Mouse (Mus musculus) embryonic facial prominence, embryonic 10.5 days (tissue): ENCODE results near the gene Rhbdd2. TPM values are rescaled to one million over a fixed set of nuclear protein-coding genes. Genes with fewer than 3 reads are reported as not detected.

Source experiments
- DNase-seq: peaks from one replicate; pipeline ENCODE4 v3.0.0-alpha.2; 2017; ENCODE audit warnings: low spot score
- H3K27ac ChIP-seq: fragments of 300-500 bp; sonication (generic); replicated peaks from 2 replicates; pipeline ENCODE4 v1.5.1; 2016; ENCODE audit warnings: mild to moderate bottlenecking
- H3K27me3 ChIP-seq: fragments of 300-500 bp; sonication (generic); replicated peaks from 2 replicates; pipeline ENCODE4 v1.6.1; 2016; ENCODE audit warnings: low read depth, mild to moderate bottlenecking; ENCODE audit not compliant: poor library complexity, severe bottlenecking
- H3K36me3 ChIP-seq: fragments of 300-500 bp; sonication (generic); replicated peaks from 2 replicates; pipeline ENCODE4 v1.6.1; 2016; ENCODE audit warnings: mild to moderate bottlenecking, moderate library complexity
- H3K4me1 ChIP-seq: fragments of 300-500 bp; sonication (generic); 2 replicates; pipeline ENCODE4 v1.6.1; 2016
- H3K4me3 ChIP-seq: fragments of 300-500 bp; sonication (generic); 2 replicates; pipeline ENCODE4 v1.5.1; 2016; ENCODE audit warnings: mild to moderate bottlenecking, moderate library complexity
- H3K9me3 ChIP-seq: fragments of 300-500 bp; sonication (generic); 2 replicates; pipeline ENCODE4 v1.6.1; 2016; ENCODE audit warnings: mild to moderate bottlenecking
- WGBS: fragments of 180-500 bp; shearing (Covaris S2); methylation state at CpG from one replicate; pipeline ENCODE4 v1.1.7; 2016; 5-methylcytosine and 5-hydroxymethylcytosine counted together
- polyA plus RNA-seq: library from polyadenylated mRNA; unstranded; fragments of >200 nt; fragmentation: Nextera tagmentation; extraction: Ambion mirVana; gene quantifications from 2 replicates; pipeline ENCODE4 v1.2.1, GENCODE M21; 2016

Gene Rhbdd2
- polyA plus RNA-seq, 1 experiment from 2014 or later: 59.7 TPM

DNA sequence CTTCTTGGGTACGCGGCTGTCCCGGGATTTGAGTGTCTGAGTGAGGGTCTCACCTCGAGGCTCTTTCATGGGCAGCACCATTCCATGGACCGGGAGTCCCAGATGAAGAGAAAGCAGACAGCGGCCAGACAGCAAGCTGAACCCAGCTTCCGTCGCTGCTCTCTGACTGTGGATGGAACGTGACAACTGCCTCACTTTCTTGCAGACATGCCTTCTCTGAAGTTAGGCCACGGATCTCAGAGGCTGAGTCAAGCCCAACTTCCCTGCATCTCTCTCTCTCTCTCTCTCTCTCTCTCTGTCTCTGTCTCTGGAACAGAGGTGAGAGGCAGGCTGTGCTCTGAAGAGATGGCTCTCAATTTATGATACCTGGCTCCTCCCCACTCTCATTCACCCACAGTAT is 3.5 kb upstream of the Rhbdd2 start:
- Histone ChIP-seq H3K27me3 (no peaks in the 10 kb centered on the region), H3K36me3 (no peaks in the 10 kb centered on the region), H3K4me1 (peaks cover 9% of the 10 kb centered on the region), H3K27ac (no peak overlapping the region), H3K4me3 (no peak overlapping the region), H3K9me3 (no peaks in the 10 kb centered on the region; the same call in 1 of the 2 replicates)
- 50% methylated on average over 10 of the region's 10 CpGs for WGBS
- no peak for DNase-seq

DNA sequence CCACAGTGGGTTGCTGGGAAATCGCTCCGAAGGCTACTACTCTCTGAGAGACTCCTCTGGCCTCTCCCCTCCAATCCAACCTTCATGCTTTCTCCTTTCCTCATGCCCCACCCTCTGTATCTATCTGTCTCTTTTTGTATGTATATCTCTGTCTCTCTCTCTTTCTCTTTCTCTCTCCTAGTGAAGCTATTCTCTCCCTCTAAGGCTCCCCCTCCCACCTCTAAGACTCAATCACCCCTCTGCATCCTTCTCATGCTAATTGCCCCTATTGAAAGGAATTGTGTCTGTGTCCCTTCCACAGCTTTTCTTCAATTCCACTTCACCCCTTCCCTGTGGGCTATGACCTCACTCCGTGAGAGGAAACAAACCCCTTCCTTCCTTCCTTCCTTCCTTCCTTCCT is 3.0 kb upstream of the Rhbdd2 start:
- no peaks in the 10 kb centered on the region for H3K36me3 ChIP-seq
- H3K27me3 ChIP-seq: no peaks in the 10 kb centered on the region
- no peak overlapping the region for H3K27ac ChIP-seq
- no peak for DNase-seq
- H3K4me1 ChIP-seq: peaks cover 9% of the 10 kb centered on the region
- H3K4me3 ChIP-seq: no peak overlapping the region
- WGBS: 85% methylated on average over 3 of the region's 3 CpGs
- H3K9me3 ChIP-seq: no peaks in the 10 kb centered on the region; the same call in 1 of the 2 replicates

DNA sequence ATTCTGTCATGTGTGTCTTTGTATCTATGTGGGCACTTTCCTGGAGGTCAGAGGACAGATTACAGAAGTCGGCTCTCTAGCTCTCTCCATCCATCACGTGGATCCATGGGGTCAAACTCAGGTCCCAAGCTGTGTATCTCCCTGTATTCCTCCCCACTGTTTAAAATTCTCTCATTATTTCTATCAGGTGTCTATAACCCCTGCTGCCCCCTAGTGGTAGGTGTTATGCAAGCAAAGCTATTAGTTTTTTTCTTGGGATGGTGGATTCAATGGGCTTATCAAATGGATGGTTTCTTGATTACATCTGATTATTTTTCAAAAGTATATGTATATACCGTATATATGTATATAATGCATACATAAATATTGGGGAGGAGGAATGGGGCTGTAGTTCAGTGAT is 1.8 kb upstream of the Rhbdd2 start:
- H3K4me3 ChIP-seq: no peak overlapping the region
- H3K27me3 ChIP-seq: no peaks in the 10 kb centered on the region
- H3K36me3 ChIP-seq: peaks cover 8% of the 10 kb centered on the region
- H3K27ac ChIP-seq: no peak overlapping the region
- peaks cover 9% of the 10 kb centered on the region for H3K4me1 ChIP-seq
- H3K9me3 ChIP-seq: no peaks in the 10 kb centered on the region; the same call in 1 of the 2 replicates
- WGBS: 33% methylated on average over 3 of the region's 3 CpGs
- DNase-seq: peak; percentile 48

DNA sequence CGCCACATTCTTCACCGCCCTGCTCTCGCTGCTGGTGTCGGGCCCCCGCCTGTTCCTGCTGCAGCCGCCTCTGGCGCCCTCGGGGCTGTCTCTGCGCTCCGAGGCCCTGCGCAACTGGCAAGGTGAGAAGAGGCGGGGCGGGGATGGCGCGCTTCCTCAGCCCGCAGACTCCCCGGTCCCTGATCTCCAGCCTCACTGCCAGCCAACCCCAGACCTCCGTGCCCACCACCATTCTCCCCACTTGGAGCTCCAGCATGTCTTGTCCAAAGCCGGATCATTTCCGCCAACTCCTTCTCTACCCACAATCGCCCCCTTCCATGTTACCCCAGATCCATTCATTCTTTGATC is 353 bp downstream of the Rhbdd2 start:
- peaks cover 30% of the 10 kb centered on the region for H3K36me3 ChIP-seq
- H3K27me3 ChIP-seq: no peaks in the 10 kb centered on the region
- H3K9me3 ChIP-seq: no peaks in the 10 kb centered on the region; the same call in 1 of the 2 replicates
- DNase-seq: no peak
- H3K27ac ChIP-seq: peak overlapping the region; percentile 97
- under 1% methylated on average over 21 of the region's 21 CpGs for WGBS
- H3K4me3 ChIP-seq: peak overlapping the region; percentile 94
- H3K4me1 ChIP-seq: peaks cover 9% of the 10 kb centered on the region

DNA sequence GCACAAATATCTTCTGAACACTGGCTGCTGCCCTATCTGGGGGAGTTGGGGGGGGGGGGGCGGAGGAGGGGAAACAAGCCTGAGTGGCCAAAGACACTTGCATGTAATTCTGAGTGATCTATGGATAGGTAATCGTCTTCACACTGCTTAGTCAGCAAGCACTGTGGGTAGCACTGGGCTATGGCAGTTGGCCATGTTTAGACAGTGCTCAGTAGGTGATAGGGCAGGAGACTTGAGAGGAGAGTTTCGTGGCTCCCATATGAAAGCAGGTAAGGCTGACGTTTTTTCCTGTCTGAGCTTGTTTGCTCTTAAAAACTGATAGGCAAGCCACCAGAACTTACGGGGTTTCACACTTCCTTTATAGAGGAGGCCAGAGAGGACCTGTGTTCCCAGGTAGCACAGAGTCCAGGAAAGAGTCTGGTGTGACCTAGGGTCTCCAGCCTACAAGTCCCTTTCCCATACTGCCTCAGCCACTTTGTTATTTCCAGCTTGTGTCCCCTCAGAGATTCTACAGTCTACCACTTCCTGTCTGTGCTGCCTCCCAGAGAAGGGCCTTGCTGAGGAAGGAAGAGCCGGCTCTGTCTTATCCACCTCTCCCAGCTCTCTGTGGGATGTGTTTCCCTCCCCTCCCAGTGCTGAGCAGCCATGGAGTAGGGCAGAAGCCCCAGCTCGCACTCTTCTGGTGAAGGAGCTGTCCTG is 7.5 kb downstream of the Rhbdd2 start:
- no peak overlapping the region for H3K4me3 ChIP-seq
- no peaks in the 10 kb centered on the region for H3K4me1 ChIP-seq
- 86% methylated on average over 7 of the region's 7 CpGs for WGBS
- H3K9me3 ChIP-seq: no peaks in the 10 kb centered on the region
- H3K36me3 ChIP-seq: peaks cover 89% of the 10 kb centered on the region
- no peak overlapping the region for H3K27ac ChIP-seq
- no peaks in the 10 kb centered on the region for H3K27me3 ChIP-seq
- no peak for DNase-seq

DNA sequence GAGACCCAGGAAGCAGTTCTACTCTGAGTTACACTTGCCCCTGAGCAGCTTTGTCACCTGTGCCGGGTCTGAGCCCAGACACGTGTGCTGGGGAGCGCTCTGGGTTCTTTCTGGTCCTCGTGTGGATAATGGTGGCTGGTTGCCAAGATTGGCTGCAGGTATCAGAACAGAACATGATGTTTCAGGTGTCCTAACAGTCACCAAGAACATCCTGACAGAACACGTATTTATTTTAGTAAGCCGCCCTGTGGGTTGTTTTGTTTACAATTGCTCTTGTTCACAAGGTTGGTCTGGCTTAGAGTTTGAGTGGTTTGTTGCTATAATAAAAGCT is 8.0 kb downstream of the Rhbdd2 start:
- H3K27ac ChIP-seq: no peak overlapping the region
- H3K36me3 ChIP-seq: peaks cover 83% of the 10 kb centered on the region
- no peak overlapping the region for H3K4me3 ChIP-seq
- H3K27me3 ChIP-seq: no peaks in the 10 kb centered on the region
- H3K9me3 ChIP-seq: no peaks in the 10 kb centered on the region
- 92% methylated on average over 6 of the region's 6 CpGs for WGBS
- no peaks in the 10 kb centered on the region for H3K4me1 ChIP-seq
- no peak for DNase-seq

DNA sequence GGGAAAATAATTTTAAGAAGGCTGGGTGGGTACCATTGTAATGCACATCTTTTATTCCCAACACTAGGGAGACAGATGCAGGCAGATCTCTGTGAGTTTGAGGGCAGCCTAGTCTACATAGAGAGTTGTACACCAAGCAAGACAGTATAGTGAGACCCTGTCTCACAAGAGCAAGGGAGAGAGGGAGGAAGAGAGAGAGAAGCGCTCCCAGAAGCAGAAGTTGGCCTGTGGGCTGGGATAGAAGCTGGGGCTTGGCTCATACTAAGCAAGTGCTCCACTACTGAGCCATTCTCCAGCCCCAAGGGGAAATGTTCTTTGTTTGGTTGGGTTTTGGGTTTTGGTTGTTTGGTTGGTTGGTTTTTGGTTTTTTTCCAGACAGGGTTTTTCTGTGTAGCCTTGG is 8.6 kb downstream of the Rhbdd2 start:
- 0 out of 2 replicates have a peak, but pooled peaks cover 3% of the 10 kb centered on the region for H3K4me1 ChIP-seq
- no peak for DNase-seq
- H3K27ac ChIP-seq: no peak overlapping the region
- WGBS: 92% methylated on average over 1 of the region's 1 CpGs
- H3K9me3 ChIP-seq: no peaks in the 10 kb centered on the region
- no peak overlapping the region for H3K4me3 ChIP-seq
- no peaks in the 10 kb centered on the region for H3K27me3 ChIP-seq
- H3K36me3 ChIP-seq: peaks cover 77% of the 10 kb centered on the region

DNA sequence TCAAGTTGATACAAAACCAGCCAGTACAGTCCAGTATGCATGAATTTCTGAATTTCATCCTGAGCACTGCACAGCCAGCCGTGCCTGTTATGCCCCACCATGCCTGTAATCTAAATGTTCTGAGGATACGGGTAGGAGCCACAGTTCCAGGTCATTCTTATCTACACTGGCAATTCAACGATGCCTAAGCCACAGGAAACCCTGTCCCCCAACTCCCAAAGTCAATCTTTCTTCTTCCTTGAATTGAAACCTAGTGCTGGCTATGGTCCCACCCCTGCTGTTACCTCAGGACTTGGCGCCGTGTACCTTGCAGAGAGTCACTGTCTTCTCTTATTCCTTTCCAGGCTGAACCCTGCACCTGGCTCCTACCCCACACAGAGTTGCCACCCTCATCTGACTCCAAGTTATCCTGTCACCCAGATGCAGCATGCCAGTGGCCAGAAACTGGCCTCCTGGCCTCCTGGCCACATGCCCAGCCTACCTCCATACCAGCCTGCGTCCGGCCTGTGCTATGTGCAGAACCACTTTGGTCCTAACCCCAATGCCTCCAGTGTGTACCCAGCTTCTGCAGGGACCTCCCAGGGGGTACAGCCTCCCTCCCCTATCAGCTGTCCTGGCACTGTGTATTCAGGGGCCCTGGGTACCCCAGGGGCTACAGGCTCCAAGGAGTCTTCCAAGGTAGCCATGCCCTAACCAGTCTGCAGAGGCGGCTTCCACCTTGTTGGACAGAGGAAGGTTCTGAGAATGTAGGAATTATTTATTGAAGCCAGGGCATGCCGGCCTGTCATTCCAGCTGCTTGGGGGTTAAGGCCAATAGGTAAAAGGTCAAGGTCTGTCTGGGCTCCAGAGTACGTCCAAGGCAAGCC is 10.5 kb downstream of the Rhbdd2 start:
- H3K27me3 ChIP-seq: no peaks in the 10 kb centered on the region

DNA sequence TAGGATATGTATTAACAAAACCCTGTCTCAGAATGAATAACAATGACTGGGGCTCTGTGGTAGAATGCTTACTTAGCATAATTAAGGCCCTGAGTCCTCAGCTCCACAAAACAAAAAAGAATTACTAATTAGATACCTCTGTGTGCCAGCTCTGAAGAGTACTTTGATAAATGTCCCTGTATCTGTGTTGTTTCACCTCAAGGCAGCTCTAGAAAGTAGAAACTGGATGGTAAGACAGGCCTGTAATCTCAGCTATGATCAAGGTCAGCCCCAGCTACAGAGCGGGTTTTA is 11.1 kb downstream of the Rhbdd2 start:
- H3K4me1 ChIP-seq: 0 out of 2 replicates have a peak, but pooled peaks cover 3% of the 10 kb centered on the region
- H3K27me3 ChIP-seq: no peaks in the 10 kb centered on the region
- no peak for DNase-seq
- H3K4me3 ChIP-seq: no peak overlapping the region
- no peak overlapping the region for H3K27ac ChIP-seq
- H3K36me3 ChIP-seq: peaks cover 53% of the 10 kb centered on the region
- WGBS: 91% methylated on average over 1 of the region's 1 CpGs
- no peaks in the 10 kb centered on the region for H3K9me3 ChIP-seq

More for the DNA sequence above, 10.5 kb downstream of the Rhbdd2 start:
- WGBS: 82% methylated on average over 10 of the region's 10 CpGs
- 0 out of 2 replicates have a peak, but pooled peaks cover 3% of the 10 kb centered on the region for H3K4me1 ChIP-seq
- no peak overlapping the region for H3K4me3 ChIP-seq
- DNase-seq: no peak
- peaks cover 58% of the 10 kb centered on the region for H3K36me3 ChIP-seq
- no peaks in the 10 kb centered on the region for H3K9me3 ChIP-seq
- no peak overlapping the region for H3K27ac ChIP-seq

DNA sequence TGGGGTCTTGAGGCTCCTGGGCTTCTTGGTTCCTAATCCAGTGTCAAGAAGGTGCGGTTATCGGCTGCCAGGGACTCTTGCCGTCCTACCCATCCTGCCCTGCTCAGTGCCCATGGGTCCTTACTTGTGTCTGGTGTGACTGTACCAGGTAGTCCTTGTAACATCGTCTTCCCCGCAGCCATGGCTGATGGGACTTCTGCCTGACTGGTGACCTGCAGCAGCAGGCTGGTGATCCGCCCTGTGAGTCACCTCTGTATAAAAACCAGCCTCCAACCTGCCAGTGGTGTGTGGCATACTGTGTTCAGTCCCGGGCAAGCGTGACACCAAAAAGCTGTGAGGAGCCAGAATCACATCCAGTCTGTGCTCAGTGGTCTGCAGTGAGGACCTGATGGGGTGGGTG is 11.5 kb downstream of the Rhbdd2 start:
- Histone ChIP-seq H3K4me1 (0 out of 2 replicates have a peak, but pooled peaks cover 3% of the 10 kb centered on the region), H3K27me3 (no peaks in the 10 kb centered on the region), H3K36me3 (peaks cover 49% of the 10 kb centered on the region), H3K9me3 (no peaks in the 10 kb centered on the region), H3K4me3 (no peak overlapping the region), H3K27ac (no peak overlapping the region)
- whole genome bisulfite sequencing: 96% methylated on average over 8 of the region's 8 CpGs
- no peak for DNase-seq

DNA sequence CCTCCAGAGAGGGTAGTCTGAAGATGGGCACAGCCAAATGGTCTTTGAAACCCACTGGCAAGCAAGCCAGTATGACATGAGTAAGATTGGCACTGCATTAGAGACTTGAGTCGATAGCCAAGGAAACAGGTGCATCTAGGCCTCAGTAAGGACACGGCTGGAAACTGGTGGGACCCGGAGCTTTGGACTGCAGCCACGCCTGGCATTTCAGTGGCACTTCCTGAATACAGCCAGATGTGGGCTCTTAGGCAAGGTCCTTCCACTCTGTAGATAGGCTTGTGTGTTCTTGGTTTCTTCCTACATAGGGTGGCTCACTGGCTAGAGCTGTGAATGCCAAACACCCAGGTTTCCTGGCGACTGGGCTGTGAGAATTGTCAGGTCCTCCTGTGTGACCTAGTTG is 12.9 kb downstream of the Rhbdd2 start:
- Histone ChIP-seq H3K27me3 (no peaks in the 10 kb centered on the region), H3K27ac (no peak overlapping the region), H3K4me1 (0 out of 2 replicates have a peak, but pooled peaks cover 3% of the 10 kb centered on the region), H3K4me3 (no peak overlapping the region), H3K9me3 (no peaks in the 10 kb centered on the region), H3K36me3 (peaks cover 34% of the 10 kb centered on the region)
- no peak for DNase-seq
- 84% methylated on average over 5 of the region's 5 CpGs for WGBS

DNA sequence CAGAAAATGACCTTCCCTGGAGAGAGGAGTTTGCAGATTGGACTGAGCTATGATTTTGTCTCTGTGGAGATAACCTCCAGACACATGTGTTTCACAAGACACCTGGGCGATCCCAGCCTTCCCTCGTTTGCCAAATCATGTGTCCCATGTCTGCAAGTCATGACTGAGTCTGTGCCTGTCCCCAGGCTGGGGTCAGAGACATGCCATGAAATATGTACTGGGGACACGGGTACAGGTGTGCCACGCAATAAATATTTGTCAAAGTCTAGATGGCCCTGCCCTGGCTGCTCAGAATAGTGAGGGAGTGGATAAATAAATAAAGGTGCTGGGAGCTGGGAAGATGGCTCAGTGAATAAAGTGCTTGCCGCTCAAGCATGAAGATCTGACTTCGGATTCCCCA is 13.6 kb downstream of the Rhbdd2 start:
- no peak overlapping the region for H3K27ac ChIP-seq
- H3K4me3 ChIP-seq: no peak overlapping the region
- WGBS: 88% methylated on average over 6 of the region's 6 CpGs
- no peaks in the 10 kb centered on the region for H3K9me3 ChIP-seq
- no peak for DNase-seq
- H3K36me3 ChIP-seq: peaks cover 27% of the 10 kb centered on the region
- H3K4me1 ChIP-seq: 0 out of 2 replicates have a peak, but pooled peaks cover 3% of the 10 kb centered on the region
- H3K27me3 ChIP-seq: no peaks in the 10 kb centered on the region
